Mouse (Mus musculus) cerebellum, adult 2 months (tissue): ENCODE measurements at regions not wholly inside any gene's neighbourhood (a gene's known extent, or its start where the extent isn't known, plus 50 kb on each side); places are given as distances from the start of the nearest gene placed in this dataset.

Experiments
- CTCF ChIP-seq: fragments of 200-500 bp; IDR thresholded peaks from 2 replicates; pipeline ENCODE4 v1.5.1; 2011; ENCODE audit warnings: low read depth, mild to moderate bottlenecking, control low read depth, low read length, moderate library complexity, borderline replicate concordance; ENCODE audit not compliant: insufficient read depth
- POLR2A ChIP-seq: fragments of 200-500 bp; IDR thresholded peaks from 2 replicates; pipeline ENCODE4 v1.6.1; 2011; ENCODE audit warnings: low read length, control low read depth, borderline replicate concordance; ENCODE audit not compliant: insufficient read depth

GRCm38 (mm10) chr12:79968676-79969075, 144.1 kb downstream of the Zfp36l1 start:
- no peak for TF ChIP-seq CTCF
- TF ChIP-seq POLR2A: no peak
